Mouse (Mus musculus): ENCODE measurements around the gene Pik3ap1.

DNA sequence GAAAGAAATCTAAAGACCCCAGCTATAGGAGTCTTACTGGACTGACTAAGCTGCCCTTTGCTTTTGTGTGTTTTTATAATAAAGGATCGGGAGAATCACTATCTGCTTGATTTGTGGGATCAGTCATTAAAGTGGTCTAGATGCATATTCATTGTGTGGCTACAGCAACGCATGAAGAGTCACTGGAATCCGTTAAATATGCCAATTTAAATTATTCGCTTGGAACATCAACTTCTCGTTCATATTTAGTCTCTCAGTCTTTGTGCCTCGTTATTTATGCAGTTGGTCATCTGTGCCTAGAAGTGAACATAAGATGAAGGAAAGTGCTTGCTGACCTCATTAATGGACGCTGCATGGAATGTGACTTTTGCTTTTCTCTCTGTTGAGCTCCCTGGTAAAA lies 114.0 kb downstream of the Pik3ap1 start:
- no peak for TF ChIP-seq GATA1 (IDR thresholded peaks at IDR 0.05; ENCODE audit: low read length)
- TF ChIP-seq TAL1 (IDR thresholded peaks at IDR 0.05; ENCODE audit: low read length): no peak

Measured in erythroblast, embryonic 14.5 days (primary cell).